Mouse (Mus musculus) c-Kit-positive CD71-positive TER-119-negative erythroid progenitor cells, embryonic 14.5 days (primary cell): ENCODE measurements around the gene Acot7.

Source experiments
- DNase-seq: peaks from one replicate; pipeline ENCODE4 v3.0.0-alpha.2; 2013; ENCODE audit warnings: low read depth

Gene Acot7

DNA sequence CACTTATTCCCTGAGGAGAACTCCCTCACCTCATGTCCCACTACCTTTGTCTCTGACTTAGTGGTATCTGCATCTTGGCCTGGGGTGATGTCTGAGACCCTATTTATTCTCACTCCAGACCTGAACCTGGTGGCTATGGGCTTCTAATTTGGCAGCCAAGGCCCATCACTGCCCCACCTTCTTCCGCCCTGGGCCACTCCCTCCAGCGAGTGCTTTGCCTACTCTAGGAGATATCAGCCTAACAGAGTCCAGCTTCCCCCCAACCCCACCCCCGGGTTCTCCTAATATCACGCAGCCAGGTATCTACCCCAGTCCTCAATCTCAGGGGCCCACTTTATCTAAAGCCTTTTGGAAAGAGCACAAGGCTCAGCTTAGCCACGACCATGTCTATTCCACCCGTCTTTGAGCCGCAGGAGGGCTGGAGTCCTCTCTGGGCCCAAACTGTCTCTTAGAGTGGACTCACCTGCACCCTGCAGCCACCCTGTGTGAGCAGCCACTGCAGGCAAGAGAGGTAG is 26.4 kb upstream of the Acot7 start:
- no peak for DNase-seq

DNA sequence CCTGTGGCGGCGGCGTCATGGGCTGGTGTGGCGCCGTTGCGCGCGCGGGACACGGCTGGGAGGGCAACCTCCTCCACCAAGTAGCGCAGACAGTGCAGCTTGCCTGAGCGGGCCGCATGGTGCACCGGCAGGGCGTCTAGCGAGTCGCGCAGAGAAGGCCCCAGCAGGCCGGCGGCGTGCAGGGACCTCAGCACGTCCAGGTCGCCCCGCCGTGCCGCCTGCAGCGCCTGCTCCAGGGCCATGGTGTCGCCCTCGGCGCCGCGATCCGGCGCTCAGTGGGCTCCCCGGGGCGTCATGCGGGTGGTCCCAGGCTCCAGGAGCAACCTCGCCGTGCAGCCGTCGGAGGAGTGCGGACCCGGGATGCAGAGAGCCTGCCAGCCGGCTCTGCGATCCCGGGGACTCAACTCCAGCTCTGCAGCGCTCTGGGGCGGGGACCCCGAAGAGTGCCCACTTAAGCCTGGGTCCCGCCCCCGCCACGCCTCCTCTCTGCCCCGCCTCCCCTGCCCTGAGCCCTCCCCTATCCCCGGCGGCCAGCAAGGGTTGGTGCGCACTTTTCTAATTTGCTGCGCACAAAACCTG is 25.9 kb upstream of the Acot7 start, which contains the start of gene Espn:
Gene Espn, minus strand, starts transcription at position 406 of the 579 bp plus-strand sequence.
- DNase-seq = no peak

DNA sequence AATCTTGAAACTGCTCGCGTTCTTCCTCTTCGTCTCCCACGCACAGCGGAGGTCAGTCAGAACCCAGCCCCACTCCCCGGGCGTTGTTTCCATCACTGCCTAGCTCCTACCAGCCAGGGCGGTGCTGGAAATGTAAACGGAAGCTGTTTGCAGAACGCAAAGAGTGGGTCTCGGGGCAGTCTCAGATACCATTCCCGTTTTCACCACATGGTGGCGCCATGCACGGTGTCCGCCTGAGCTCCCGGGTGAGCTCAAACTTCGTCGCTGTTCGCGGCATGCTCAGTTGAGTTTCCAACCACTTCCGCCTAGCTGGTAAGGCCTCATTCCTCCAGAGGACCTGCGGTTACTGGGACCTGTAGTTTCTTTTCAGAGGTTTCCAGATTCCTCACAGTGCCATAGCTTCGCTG is 24.2 kb upstream of the Acot7 start:
- DNase-seq = peak; percentile 77

DNA sequence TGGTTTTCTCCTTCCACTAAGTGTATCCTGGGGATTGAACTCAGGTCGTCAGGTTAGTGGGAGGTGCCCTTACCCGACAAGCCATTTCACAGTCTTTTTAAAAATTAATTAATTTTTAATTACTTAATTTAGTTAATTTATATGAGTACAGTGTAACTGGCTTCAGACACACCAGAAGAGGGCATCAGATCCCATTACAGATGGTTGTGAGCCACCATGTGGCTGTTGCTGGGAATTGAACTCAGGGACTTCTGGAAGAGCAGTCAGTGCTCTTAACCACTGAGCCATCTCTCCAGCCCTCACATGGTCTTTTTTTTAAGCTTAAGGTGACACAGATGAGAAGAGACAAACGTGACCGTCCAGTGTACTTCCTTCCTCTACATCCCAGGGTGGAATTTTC is 22.9 kb upstream of the Acot7 start:
- DNase-seq = no peak

DNA sequence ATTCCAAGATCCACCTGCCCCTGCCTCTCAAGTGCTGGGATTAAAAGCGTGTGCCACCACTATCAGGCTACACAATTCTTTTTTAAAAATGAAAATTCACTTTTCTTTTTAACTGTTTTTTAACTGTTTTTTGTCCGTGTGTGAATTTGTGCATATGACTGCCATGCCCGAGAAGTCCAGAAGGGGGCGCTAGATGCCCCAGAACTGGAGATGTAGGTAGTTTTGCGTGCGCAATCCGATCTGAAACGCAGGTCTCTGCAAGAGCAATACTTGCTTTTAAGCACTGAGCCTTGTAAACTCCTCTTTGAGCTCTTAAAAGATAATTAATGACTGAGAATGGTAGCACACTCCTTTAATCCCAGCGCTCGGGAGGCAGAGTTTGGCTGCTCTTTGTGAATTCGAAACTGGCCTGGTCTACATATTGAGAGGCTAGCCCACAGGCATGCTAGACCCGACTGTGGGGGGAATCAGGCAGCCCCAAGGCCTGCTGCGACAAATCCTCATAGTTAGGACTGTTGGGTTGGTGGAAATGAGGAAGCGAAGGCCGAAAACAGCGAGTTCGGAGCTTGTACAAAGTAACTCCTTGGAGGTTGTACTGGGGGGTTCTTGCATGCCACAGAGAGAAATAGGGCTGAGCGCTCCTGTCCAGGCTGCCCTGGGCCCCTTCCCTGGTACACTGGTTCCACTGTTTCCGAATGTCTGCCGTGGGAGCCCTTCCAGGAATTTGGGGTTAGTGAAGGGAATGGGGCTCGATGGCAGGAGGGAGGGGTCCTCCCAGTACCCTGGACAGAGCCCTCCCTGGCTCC is 20.0 kb upstream of the Acot7 start:
- peak; percentile 65 for DNase-seq

DNA sequence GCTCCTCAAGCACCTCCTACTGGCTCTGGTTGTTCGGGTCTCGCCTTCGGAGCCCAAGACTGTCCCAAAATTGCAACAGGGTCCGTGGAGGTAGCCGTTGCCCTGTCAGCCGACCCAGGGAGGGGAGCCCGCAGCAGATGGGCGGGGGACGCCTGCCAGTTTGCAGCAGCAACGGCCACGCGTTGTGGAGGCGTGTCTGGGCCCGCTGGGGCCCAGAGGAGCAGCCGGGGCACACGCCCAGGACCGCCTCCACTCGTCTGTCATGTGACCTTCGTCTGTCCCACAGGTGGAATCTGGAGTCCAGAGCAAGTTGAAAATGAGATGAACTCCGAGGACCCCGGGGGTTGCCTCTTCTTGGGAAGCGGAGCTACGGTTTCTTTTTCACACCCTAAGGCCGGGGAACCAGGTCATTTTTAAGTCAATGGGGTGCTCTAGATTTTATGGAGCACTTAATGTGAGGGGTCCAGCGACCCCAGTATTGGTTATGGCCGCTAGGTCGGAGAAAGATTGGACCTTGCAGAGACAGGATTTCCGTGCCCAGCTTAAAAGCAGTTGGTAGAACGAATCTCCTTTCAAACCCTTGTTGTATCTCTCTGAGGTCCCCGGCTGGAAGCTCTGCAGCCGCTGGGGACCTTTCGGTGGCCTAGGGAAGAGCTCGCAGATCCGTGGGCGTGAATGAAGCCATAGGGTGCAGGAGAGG is 19.2 kb upstream of the Acot7 start, which contains the start of gene Hes2:
Gene Hes2, plus strand, starts transcription at position 283 of the 700 bp plus-strand sequence.
- DNase-seq = no peak

DNA sequence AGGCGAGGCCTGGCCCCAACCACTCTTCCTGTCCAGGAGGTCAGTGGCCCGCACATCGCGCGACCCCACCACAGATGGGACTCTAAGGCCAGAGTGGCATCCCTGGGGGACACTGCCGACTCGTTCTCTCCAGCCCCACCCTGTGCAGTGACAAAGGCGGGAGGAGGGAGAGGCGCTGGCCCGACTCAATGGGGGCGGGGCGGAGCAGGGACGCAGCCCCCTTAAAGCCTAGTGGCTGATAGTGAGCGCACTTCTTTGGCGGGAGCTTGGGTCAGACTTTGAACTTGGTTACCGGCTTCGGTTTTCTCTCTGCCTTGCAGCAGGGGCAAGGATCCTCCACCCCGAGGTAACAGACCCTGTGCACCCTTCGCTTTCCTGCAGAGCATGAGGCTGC is 18.7 kb upstream of the Acot7 start:
- DNase-seq = no peak

DNA sequence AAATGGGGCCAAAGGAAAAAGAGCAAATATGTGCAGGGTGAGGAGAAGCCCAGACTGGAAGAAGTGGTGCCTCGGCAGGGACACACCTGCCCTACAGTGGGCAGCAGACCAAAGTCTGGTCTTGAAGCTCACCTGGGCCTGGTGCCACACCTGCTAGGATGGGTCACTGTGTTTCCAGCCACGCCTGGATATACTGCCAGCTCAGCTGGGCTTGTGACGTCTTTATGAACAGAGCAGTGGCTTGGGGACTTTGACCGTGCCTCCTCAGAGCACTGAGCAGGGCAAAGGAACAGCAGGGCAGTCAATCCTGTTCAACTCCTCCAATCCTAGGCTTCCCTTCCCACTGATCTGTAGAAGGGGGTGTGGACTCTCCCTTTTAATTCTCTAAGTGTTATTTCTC is 17.2 kb upstream of the Acot7 start:
- DNase-seq = no peak

DNA sequence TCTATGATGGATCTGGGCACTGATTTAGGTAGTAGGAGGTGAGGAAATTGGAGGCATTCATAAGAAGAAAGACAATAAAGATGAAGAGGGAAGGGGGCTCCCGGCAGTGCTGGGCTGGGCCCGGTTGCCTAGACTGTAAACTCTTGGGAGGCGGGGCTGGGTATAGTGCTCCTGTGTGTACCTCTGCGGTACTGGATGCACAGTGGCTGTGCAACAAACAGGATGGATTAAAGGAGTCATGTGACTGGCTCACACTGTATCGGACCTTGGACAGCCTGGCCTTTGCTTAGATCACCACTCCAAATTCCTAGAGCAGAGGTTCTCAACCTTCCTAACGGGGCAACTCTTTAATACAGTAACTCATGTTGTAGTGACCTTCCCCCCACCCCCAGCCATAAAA is 16.3 kb upstream of the Acot7 start:
- DNase-seq = no peak

DNA sequence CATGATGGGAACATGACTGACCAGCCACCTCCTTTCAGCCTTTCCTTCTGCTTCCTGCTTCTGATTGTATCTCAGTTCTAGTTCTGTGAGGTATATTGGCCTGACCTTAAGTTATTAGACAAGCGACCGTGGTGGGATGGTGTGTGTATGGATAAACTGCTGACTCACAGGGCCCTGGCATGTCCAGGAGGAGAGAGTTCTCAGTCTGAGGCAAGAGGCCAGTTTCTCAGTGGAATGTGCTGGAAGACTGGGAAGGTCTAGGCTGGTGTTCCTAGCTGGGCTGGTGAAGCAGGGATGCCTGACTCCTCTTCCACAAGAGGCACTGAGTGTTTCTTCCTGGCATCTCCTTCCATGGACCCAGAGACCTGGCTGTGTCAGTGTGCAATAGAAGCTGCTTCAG is 15.2 kb upstream of the Acot7 start:
- DNase-seq = no peak

DNA sequence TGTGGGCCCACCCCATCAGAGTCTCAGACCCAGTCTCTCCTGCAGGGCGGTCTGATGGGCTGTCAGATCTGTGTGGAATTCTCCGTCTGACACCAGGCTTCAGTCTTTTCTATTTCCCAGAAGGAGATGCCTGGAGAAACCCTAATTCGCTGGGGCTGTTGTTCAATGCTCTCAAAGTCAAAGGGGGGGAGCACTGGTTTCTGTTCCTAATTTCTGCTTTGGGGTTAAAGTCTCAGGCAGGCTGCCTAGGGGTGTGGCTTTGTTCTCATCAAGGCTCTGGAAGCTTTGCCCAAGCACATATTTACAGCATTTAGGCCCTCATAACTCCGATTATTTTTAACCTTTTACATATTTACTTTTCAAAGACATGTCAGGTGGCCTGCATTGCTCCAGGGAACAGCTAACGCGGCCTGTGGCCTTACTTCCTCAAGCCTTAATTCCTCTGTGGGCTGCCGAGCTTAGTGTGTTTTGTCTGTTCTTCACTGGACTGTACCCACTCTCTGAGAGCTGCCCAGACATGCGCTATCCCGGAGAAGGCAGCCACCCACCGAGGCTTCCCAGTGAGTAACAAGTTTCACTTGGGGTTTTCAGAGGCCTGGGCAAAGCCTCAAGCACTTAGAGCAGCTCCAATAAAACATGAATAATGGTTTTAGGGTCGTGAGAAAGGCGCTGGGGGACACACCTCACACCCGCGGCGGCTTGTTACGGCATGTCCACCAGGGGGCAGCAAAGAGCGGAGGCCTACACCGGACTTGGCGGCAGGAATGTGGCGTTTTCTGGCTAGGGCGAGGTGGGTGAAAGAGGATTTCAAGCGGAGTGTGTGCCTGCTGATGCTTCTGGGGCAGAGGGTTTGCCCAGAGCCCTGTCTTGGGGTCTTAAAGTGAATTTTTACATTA is 12.7 kb upstream of the Acot7 start:
- no peak for DNase-seq

DNA sequence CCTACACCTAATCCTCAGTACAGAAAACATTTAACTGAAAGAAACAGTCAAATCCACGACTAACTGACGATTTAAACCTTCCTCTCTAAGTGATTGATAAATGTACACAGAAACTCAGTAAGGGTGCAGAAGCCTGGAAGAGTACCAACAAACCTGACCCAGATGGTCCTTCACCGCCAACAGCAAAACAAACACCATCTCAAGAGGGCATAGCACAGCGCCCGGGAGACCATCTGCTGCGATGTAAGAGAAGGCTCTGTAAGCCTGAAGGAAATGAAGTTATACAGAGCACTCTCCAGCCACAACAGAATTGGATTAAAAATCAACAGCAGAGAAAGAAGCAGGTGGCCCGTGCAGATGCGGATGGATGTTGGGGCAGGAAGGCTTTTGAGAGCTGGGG is 9.9 kb upstream of the Acot7 start:
- DNase-seq = no peak

DNA sequence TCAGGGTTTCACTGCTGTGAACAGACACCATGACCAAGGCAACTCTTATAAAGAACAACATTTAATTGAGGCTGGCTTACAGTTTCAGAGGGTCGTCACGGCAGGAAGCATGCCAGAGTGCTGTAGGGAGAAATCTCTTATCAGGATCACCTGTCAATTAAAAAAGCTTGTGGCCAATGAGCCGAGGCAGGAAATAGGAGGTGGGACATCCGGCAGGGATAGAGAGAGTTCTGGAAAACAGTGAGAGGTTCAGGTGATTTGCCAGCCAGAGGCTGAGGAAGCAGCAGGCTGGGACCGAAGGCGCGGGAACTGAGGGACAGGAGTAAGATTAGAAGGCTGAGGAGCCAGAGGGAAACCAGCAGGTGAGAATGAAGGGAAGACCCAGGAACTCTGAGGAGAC is 8.8 kb upstream of the Acot7 start:
- DNase-seq = no peak

DNA sequence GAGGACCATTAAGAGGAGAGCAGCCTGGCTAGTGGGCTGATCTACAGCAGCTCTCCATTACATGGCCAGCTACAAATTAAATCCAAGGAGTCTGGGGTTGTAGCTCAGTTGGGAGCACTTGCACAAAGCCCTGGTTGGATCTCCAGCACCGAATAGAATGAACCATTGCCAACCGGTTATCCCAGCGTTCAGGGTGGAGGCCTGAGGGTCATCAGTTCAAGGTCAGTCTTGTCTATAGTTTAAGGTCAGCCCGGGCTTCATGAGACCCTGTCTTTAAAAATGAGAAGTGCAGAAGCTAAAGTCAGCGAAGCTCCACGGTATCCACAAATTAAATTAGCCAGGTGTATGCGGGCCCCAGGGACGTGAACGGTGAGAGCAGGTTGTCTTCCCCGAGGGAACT is 7.6 kb upstream of the Acot7 start:
- no peak for DNase-seq

DNA sequence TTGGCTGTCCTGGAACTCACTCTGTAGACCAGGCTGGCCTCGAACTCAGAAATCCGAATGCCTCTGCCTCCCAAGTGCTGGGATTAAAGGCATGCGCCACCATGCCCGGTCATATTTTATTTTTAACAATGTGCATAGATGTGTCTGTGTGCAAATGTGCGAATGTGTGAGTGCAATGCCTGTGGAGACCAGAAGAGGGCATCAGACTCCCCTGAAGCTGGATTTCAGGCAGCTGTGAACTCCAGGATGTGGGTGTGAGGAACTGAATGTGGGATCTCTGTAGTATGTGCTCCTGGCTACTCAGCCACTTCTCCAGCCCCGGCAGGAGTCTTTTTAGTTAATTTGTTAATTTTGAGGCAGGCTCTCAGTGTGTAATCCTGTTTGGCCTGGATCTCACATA is 6.4 kb upstream of the Acot7 start:
- no peak for DNase-seq

DNA sequence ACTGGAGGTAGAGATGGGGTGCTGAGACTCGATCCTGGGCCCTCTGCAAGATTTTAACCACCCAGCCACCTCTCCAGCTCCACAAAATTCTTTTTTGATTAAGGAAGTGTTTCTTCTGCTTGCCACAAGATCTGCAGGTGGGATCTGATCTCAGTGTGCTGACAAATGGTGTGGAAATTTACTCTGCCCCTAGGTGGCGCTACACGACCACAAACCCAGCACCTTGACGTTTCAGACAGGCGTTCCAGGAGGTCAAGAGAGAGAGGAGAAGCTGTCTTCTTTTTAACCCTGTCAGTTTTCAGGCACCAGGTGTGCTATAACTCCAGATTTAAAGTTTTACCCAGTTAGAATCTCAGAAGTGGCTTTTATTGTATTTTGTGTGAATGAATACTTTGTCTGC is 4.9 kb upstream of the Acot7 start:
- peak; percentile 67 for DNase-seq

DNA sequence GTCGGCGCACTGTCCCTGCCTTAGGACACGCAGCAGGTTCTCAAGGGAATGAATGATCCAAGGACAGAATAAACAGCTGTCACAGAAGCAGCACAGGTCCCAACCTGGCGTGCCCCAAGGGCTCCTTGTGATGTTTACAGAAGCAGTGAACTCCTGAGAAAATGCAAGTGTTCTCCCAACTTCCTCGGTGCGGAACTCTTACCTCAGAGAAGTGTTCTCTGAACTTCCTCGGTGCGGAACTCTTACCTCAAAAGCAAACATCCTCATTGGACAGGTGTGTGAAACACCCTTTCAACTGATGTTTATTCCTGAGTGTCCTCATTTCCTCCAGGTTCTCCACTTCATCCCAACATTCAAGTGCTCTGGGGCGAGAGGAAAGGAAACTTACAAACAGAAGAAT is 4.0 kb upstream of the Acot7 start:
- DNase-seq = no peak

DNA sequence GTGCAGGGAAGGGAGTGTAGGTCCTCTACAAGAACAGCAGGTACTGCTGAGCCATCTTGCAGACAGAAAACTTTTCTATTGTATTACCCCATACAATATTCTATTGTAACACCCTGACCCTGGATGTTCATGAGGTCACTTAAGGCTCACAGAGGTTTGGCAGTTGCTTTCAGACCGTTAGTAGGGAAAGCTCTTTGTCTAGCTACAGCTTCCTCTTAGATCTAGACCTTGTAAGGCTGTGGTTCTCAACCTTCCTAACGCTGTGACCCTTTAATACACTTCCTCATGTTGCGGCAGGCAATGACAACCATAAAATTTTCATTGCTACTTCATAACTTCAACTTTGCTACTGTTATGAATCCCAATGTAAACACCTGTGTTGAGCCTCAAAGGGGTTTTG is 1.3 kb upstream of the Acot7 start:
- no peak for DNase-seq

DNA sequence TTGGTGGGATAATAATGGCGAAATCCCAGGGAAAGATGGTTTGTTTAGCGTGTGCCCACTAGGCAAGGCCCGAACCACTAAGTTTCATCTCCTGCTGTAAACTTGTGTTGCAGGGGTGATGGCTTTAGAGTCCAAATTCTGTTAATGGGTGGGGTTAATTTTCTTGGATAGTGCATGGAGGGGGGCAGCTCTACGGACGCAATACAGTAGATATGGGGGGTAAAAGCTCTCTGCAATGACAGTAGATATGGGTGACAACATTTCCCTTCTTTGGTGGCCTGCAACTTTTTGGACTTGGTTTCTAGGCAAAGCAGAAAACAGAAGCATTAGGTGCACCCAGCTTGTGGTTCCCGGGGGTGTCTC is 779 bp upstream of the Acot7 start:
- DNase-seq = no peak

DNA sequence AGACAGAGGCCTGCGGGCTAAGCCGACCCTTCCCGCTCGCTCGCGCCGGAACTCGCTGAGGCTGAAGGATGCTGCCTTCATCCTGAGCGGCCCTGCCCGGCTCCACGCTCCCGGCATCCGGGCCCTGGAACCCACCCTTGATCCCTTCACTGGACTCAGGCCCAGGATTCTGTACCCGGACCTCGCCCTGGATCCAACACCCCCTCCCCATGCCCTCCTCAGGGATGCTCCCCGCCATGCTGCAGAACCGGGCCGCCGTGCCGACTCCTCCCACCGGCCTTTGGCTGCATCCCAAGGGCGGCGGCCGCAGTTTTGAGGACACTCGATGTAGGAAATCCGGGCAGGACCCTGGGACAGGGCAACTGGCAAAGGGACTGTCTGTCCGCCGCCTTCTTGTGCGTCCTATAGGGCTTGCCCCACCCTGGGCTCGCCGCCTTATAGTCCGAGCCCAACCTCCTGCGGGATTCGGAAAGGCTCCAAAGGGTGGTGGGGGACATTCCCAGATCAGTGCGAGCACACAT is 470 bp downstream of the Acot7 start:
- no peak for DNase-seq

DNA sequence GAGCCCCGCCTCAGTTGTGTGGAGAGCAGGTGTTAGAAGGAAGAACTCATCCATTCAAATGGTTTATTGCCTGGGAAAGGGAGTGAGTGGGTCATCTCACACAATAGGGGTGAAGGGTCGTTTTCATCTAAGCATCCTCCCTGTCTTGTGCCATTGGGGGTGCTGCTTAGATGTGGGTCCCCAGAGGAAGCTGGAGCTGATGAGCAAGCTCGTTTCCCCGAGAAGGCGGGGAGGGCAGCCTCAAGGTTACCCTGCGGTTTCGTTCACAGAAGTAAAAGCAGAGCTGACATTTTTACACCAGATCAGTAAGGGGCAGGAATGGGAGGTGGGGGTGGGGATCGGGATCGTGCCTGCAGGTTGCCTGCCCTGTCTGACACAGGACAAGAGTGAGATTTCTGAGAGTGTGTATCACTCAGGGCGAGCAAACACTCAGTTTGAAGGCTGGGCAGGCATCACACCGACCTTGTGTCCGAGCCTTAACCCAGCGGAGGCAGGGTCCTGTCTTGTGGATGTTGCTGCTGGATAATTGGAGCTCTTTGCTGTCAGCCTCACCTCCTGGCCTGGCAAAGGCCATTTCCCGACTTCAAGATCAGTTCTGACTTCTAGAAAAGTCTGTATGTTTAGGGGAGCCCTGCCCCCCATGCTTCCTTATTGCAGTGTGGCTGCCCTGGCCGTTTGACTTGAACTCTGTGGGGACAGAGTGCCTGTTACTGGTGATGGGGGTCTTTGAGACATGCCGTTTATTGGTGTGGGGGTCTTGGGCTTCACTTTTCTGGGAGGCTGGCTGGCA is 1.2 kb downstream of the Acot7 start:
- no peak for DNase-seq
